Mouse (Mus musculus) ES-E14 (cell line): ENCODE results near the gene Ppp1ca. TPM values are rescaled to one million over a fixed set of nuclear protein-coding genes. Genes with fewer than 3 reads are reported as not detected.

ENCODE experiments used
- DNase-seq: peaks from one replicate; pipeline ENCODE4 v3.0.0-alpha.2; 2013; ENCODE audit warnings: low read depth, low spot score
- H3K27ac ChIP-seq: 2 replicates; pipeline ENCODE4 v1.5.1; 2012; ENCODE audit warnings: low read depth, mild to moderate bottlenecking, low read length, moderate library complexity, mixed read lengths; ENCODE audit not compliant: poor library complexity, insufficient read depth, severe bottlenecking
- H3K36me3 ChIP-seq: 2 replicates; pipeline ENCODE4 v1.6.1; 2012; ENCODE audit warnings: mild to moderate bottlenecking, low read length, moderate library complexity, mixed read lengths; ENCODE audit not compliant: control insufficient read depth, poor library complexity, insufficient read depth, severe bottlenecking
- H3K4me1 ChIP-seq, 2 experiments: fragments of 150-350 bp in 1 of 2; sonication (generic) in 1 of 2; 2 replicates each; pipeline ENCODE4 v1.6.1; 2012; ENCODE audit warnings: low read length in 2 of 2, mild to moderate bottlenecking in 1 of 2, mixed read lengths in 1 of 2; ENCODE audit not compliant: control insufficient read depth in 2 of 2, insufficient read depth in 2 of 2, poor library complexity in 1 of 2
- H3K4me3 ChIP-seq, 2 experiments: fragments of 150-350 bp in 1 of 2; sonication (generic) in 1 of 2; 2 replicates each; pipeline ENCODE4 v1.5.1; 2012; ENCODE audit warnings: low read length in 2 of 2, low read depth in 1 of 2, mild to moderate bottlenecking in 1 of 2, mixed read lengths in 1 of 2; ENCODE audit not compliant: insufficient read depth in 1 of 2, poor library complexity in 1 of 2, severe bottlenecking in 1 of 2
- H3K9ac ChIP-seq: 2 replicates; pipeline ENCODE4 v1.6.1; 2012; ENCODE audit warnings: low read depth, mild to moderate bottlenecking, low read length, mixed read lengths; ENCODE audit not compliant: poor library complexity, insufficient read depth, severe bottlenecking
- H3K9me3 ChIP-seq: fragments of 150-350 bp; sonication (generic); 2 replicates; pipeline ENCODE4 v1.6.1; 2012; ENCODE audit warnings: low read depth, mild to moderate bottlenecking, low read length; ENCODE audit not compliant: control insufficient read depth, insufficient read depth
- CHD2 ChIP-seq: IDR thresholded peaks from 2 replicates; pipeline ENCODE4 v1.6.1; 2014; ENCODE audit warnings: mild to moderate bottlenecking, low read depth, low read length, inconsistent platforms
- HCFC1 ChIP-seq: IDR thresholded peaks from 2 replicates; pipeline ENCODE4 v1.6.1; 2012; ENCODE audit warnings: low read length, inconsistent platforms, borderline replicate concordance; ENCODE audit not compliant: insufficient read depth
- MAFK ChIP-seq: IDR thresholded peaks from 2 replicates; pipeline ENCODE4 v1.6.1; 2014; ENCODE audit warnings: mild to moderate bottlenecking, low read depth, low read length, inconsistent platforms; ENCODE audit not compliant: insufficient read depth
- ZC3H11A ChIP-seq: IDR thresholded peaks from 2 replicates; pipeline ENCODE4 v1.6.1; 2012; ENCODE audit warnings: low read depth, mild to moderate bottlenecking, inconsistent platforms, low read length, borderline replicate concordance
- ZNF384 ChIP-seq: IDR thresholded peaks from 2 replicates; pipeline ENCODE4 v1.6.1; 2012; ENCODE audit warnings: low read depth, low read length, inconsistent platforms
- in situ Hi-C, 2 experiments: fragments of 600-800 bp; cut with MboI; formaldehyde crosslinking; loops; one replicate each; pipeline ENCODE4 v1.15.1; 2025; ENCODE audit warnings: low sequenced_read_pairs in 2 of 2, inconsistent platforms in 1 of 2; ENCODE audit not compliant: unreplicated experiment in 2 of 2
- total RNA-seq: library from RNA; depleted of rRNA; stranded (reverse); fragments of 300-350 nt; gene quantifications from 2 replicates; pipeline ENCODE4 v1.2.3, GENCODE M21; 2012

Ppp1ca gene
- total RNA-seq, 1 experiment: 426 TPM

GRCm38 (mm10) chr19:4148491-4148806 is 43.4 kb upstream of the Ppp1ca start, which contains the start of gene Coro1b:
Coro1b (plus strand) TSS chr19:4148619.
- H3K36me3 ChIP-seq: peaks cover 21% of the 10 kb centered on the region; the same call in 1 of the 2 replicates
- H3K27ac ChIP-seq: no peak within 1 kb of the TSS; the same call in 1 of the 2 replicates
- in situ Hi-C loops: no loop called here
- DNase-seq: peak; percentile 82
- peaks cover 3 to 41% of the 10 kb centered on the region in 2 experiments for H3K4me1 ChIP-seq
- H3K9ac ChIP-seq: peak within 1 kb of the TSS; percentile 86
- H3K4me3 ChIP-seq: peak within 1 kb of the TSS; percentile 85 to 86
- H3K9me3 ChIP-seq: no peaks in the 10 kb centered on the region
- TF ChIP-seq ZNF384 (no peak), ZC3H11A (no peak), MAFK (no peak), CHD2 (no peak), HCFC1 (no peak)

GRCm38 (mm10) chr19:4148819-4149218 is 43.0 kb upstream of the Ppp1ca start:
- in situ Hi-C loops: no loop called here
- no peak overlapping the region; the same call in 1 of the 2 replicates for H3K27ac ChIP-seq

GRCm38 (mm10) chr19:4149283-4149682 is 42.6 kb upstream of the Ppp1ca start:
- H3K4me3 ChIP-seq: peak overlapping the region; percentile 85 to 86
- in situ Hi-C loops: no loop called here
- peaks cover 25% of the 10 kb centered on the region for H3K36me3 ChIP-seq
- peak overlapping the region; percentile 86; the same call in 1 of the 2 replicates for H3K9ac ChIP-seq
- H3K27ac ChIP-seq: no peak overlapping the region
- no peak for DNase-seq
- peaks cover 3 to 48% of the 10 kb centered on the region in 2 experiments for H3K4me1 ChIP-seq
- TF ChIP-seq HCFC1 (no peak), ZNF384 (no peak), MAFK (no peak), CHD2 (no peak), ZC3H11A (no peak)
- no peaks in the 10 kb centered on the region for H3K9me3 ChIP-seq

More at GRCm38 (mm10) chr19:4148819-4149218, 43.0 kb upstream of the Ppp1ca start:
- no peaks in the 10 kb centered on the region for H3K9me3 ChIP-seq
- DNase-seq: no peak
- no peak for TF ChIP-seq ZC3H11A
- TF ChIP-seq ZNF384: no peak
- no peak for TF ChIP-seq HCFC1
- no peak for TF ChIP-seq MAFK
- TF ChIP-seq CHD2: no peak
- H3K36me3 ChIP-seq: peaks cover 25% of the 10 kb centered on the region
- H3K4me1 ChIP-seq: peaks cover 3 to 44% of the 10 kb centered on the region in 2 experiments
- peak overlapping the region; percentile 85 to 86 for H3K4me3 ChIP-seq
- peak overlapping the region; percentile 86 for H3K9ac ChIP-seq

- H3K4me1 ChIP-seq: peaks cover 3 to 54% of the 10 kb centered on the region in 2 experiments
- H3K9ac ChIP-seq: peak overlapping the region; percentile 15; the same call in 1 of the 2 replicates
- H3K27ac ChIP-seq: no peak overlapping the region
- no peak for DNase-seq
- no peaks in the 10 kb centered on the region for H3K9me3 ChIP-seq
- H3K36me3 ChIP-seq: peaks cover 25% of the 10 kb centered on the region
- TF ChIP-seq CHD2: no peak
- TF ChIP-seq ZC3H11A: no peak
- TF ChIP-seq ZNF384: no peak
- no peak for TF ChIP-seq HCFC1
- no peak for TF ChIP-seq MAFK
- 0 out of 4 replicates have a peak overlapping the region, but pooled peaks of 1 of the 2 experiments have one; percentile 2 for H3K4me3 ChIP-seq
- in situ Hi-C loops: no loop called here
Measured at GRCm38 (mm10) chr19:4149764-4150461, 42.0 kb upstream of the Ppp1ca start.
